Mouse (Mus musculus) frontal cortex, postnatal 36 days (tissue): ENCODE data around the gene Cbarp.

Source experiments
- DNase-seq, 2 experiments: peaks; one replicate each; pipeline ENCODE4 v3.0.0; 2022; ENCODE audit warnings: low spot score in 2 of 2

Cbarp gene

GRCm38 (mm10) chr10:80131316-80131951 lies 9.2 kb downstream of the Cbarp start:
- DNase-seq: peak in 1 of 2 experiments; percentile 46

- DNase-seq: no peak
Observed at GRCm38 (mm10) chr10:80130403-80131031, 10.1 kb downstream of the Cbarp start.

- no peak for DNase-seq
Observed at GRCm38 (mm10) chr10:80129846-80130245, 10.8 kb downstream of the Cbarp start.

- DNase-seq: no peak
Observed at GRCm38 (mm10) chr10:80127920-80128319, 12.7 kb downstream of the Cbarp start.

GRCm38 (mm10) chr10:80123932-80124562 lies 16.6 kb downstream of the Cbarp start:
- no peak for DNase-seq

GRCm38 (mm10) chr10:80121639-80122038 lies 19.0 kb downstream of the Cbarp start:
- DNase-seq: no peak

GRCm38 (mm10) chr10:80120146-80120545 lies 20.5 kb downstream of the Cbarp start:
- no peak for DNase-seq

- DNase-seq: no peak
Observed at GRCm38 (mm10) chr10:80118552-80118951, 22.1 kb downstream of the Cbarp start.

GRCm38 (mm10) chr10:80117736-80118135 lies 22.9 kb downstream of the Cbarp start:
- no peak for DNase-seq

- DNase-seq: no peak
Observed at GRCm38 (mm10) chr10:80116927-80117691, 23.5 kb downstream of the Cbarp start.

GRCm38 (mm10) chr10:80116563-80116926 lies 24.1 kb downstream of the Cbarp start:
- no peak for DNase-seq

GRCm38 (mm10) chr10:80115944-80116335 lies 24.7 kb downstream of the Cbarp start:
- no peak for DNase-seq

- peak; percentile 98 to 100 for DNase-seq
Observed at GRCm38 (mm10) chr10:80115290-80115943, 25.2 kb downstream of the Cbarp start, which contains the start of gene Stk11. Gene Stk11 (plus strand): TSS chr10:80115803.

GRCm38 (mm10) chr10:80114341-80115284 lies 26.0 kb downstream of the Cbarp start:
- peak; percentile 84 to 86 for DNase-seq

- DNase-seq: no peak
Observed at GRCm38 (mm10) chr10:80107678-80108077, 33.0 kb downstream of the Cbarp start.

- no peak for DNase-seq
Observed at GRCm38 (mm10) chr10:80105926-80106325, 34.7 kb downstream of the Cbarp start.

- no peak for DNase-seq
Observed at GRCm38 (mm10) chr10:80105460-80105859, 35.2 kb downstream of the Cbarp start, which contains the start of gene Sbno2. Gene Sbno2 (minus strand): TSS chr10:80105571.

GRCm38 (mm10) chr10:80104181-80104580 lies 36.5 kb downstream of the Cbarp start:
- no peak for DNase-seq

GRCm38 (mm10) chr10:80103032-80103431 lies 37.6 kb downstream of the Cbarp start:
- no peak for DNase-seq

- DNase-seq: peak; percentile 81
Observed at GRCm38 (mm10) chr10:80102216-80102915, 38.3 kb downstream of the Cbarp start.
